Mouse (Mus musculus): ENCODE measurements around the gene Efcc1.

- no peak for TF ChIP-seq GATA1 (IDR thresholded peaks at IDR 0.05; ENCODE audit: low read length)
- TF ChIP-seq TAL1 (IDR thresholded peaks at IDR 0.05; ENCODE audit: low read length) = no peak
Measured at GRCm38 (mm10) chr6:87748078-87748477, 17.4 kb downstream of the Efcc1 start.

Measured in erythroblast, embryonic 14.5 days (primary cell).